Comparison of ENCODE assay signal across 20 mouse cellular contexts in the genomic region with DNA sequence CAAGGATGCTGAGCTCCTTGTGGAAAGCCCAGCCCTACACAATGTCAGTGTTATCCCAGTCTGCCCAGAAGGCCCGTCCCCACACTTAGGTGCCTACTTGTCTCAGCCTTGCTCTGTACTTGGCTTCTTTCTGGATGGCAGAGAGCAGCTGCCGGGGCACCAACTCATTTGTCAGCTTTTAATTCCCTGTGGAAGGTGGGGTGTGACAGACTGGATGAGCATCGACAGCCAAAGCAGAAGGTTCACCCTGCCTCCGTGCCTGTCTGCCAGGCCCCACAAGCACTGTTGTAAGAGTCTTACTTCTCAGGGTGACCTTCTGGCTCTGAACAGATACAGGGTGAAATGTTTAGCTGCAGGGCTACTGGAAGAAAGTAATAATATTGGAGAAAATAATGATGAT.
DNase-seq lines count a peak whose midpoint lies in the region; ATAC-seq and TF ChIP-seq lines count a peak whose summit lies in the region.
"Had no signal": no experiment of that assay in that cellular context is flagged by ENCODE, and none has a peak within 500 bp of the region (broad histone marks: within the 10 kb centered on the region; RNA-seq: fewer than 3 reads in every experiment).

No protein-coding gene starts in this region.

- 56% methylated on average over 4 of the region's 4 CpGs for WGBS in hindbrain, postnatal 0 days
- 88% methylated on average over 4 of the region's 4 CpGs for WGBS in hindbrain, embryonic 10.5 days
- WGBS in midbrain, embryonic 11.5 days = 86% methylated on average over 4 of the region's 4 CpGs
- 70% methylated on average over 4 of the region's 4 CpGs for WGBS in midbrain, embryonic 14.5 days

- H3K27me3 ChIP-seq in hindbrain, postnatal 0 days (ENCODE audit: insufficient read depth, low read length) = no peaks in the 10 kb centered on the region
- H3K27me3 ChIP-seq in hindbrain, embryonic 10.5 days (ENCODE audit: insufficient read depth, poor library complexity, severe bottlenecking) = no peaks in the 10 kb centered on the region
- no peaks in the 10 kb centered on the region for H3K27me3 ChIP-seq in midbrain, embryonic 11.5 days (ENCODE audit: control insufficient read depth, insufficient read depth, low read length)
- H3K27me3 ChIP-seq in midbrain, embryonic 14.5 days (ENCODE audit: control insufficient read depth, insufficient read depth, low read length) = no peaks in the 10 kb centered on the region
- H3K27me3 ChIP-seq: embryonic facial prominence, embryonic 13.5 days; embryonic facial prominence, embryonic 15.5 days; forebrain, embryonic 13.5 days; forebrain, embryonic 15.5 days had no signal

- no peak overlapping the region for H3K4me3 ChIP-seq in hindbrain, postnatal 0 days (ENCODE audit: low read length)
- no peak overlapping the region for H3K4me3 ChIP-seq in hindbrain, embryonic 10.5 days
- H3K4me3 ChIP-seq in midbrain, embryonic 11.5 days (ENCODE audit: low read depth, low read length) = no peak overlapping the region
- H3K4me3 ChIP-seq in midbrain, embryonic 14.5 days (replicated peaks; ENCODE audit: low read depth, low read length) = no peak overlapping the region
- no peak overlapping the region for H3K4me3 ChIP-seq in embryonic fibroblast, embryonic 13.5 days (ENCODE audit: insufficient read depth, low read length)
- H3K4me3 ChIP-seq: embryonic facial prominence, embryonic 13.5 days; embryonic facial prominence, embryonic 15.5 days; forebrain, embryonic 13.5 days; forebrain, embryonic 15.5 days had no signal

- no peak overlapping the region for H3K9ac ChIP-seq in hindbrain, postnatal 0 days (replicated peaks; ENCODE audit: low read length)
- H3K9ac ChIP-seq in midbrain, embryonic 11.5 days (ENCODE audit: low read length) = no peak overlapping the region
- H3K9ac ChIP-seq in midbrain, embryonic 14.5 days (replicated peaks; ENCODE audit: low read length) = no peak overlapping the region
- H3K9ac ChIP-seq: embryonic facial prominence, embryonic 13.5 days; embryonic facial prominence, embryonic 15.5 days; forebrain, embryonic 13.5 days; forebrain, embryonic 15.5 days; forebrain, postnatal 0 days had no signal

- no peak for TF ChIP-seq POLR2A in embryonic fibroblast, embryonic 13.5 days (IDR thresholded peaks at IDR 0.05; ENCODE audit: low read depth, low read length)

- peaks cover 17% of the 10 kb centered on the region for H3K4me1 ChIP-seq in hindbrain, postnatal 0 days (ENCODE audit: insufficient read depth, low read length)
- 0 out of 2 replicates have a peak, but pooled peaks cover 9% of the 10 kb centered on the region for H3K4me1 ChIP-seq in hindbrain, embryonic 10.5 days (replicated peaks)
- H3K4me1 ChIP-seq in midbrain, embryonic 11.5 days (ENCODE audit: control insufficient read depth, insufficient read depth, low read length) = no peaks in the 10 kb centered on the region
- H3K4me1 ChIP-seq in midbrain, embryonic 14.5 days (ENCODE audit: control insufficient read depth, insufficient read depth, low read length) = 0 out of 2 replicates have a peak, but pooled peaks cover 3% of the 10 kb centered on the region
- peaks cover 4% of the 10 kb centered on the region; the same call in 1 of the 2 replicates for H3K4me1 ChIP-seq in embryonic fibroblast, embryonic 13.5 days (ENCODE audit: control insufficient read depth, insufficient read depth, low read length)
- H3K4me1 ChIP-seq: embryonic facial prominence, embryonic 13.5 days; embryonic facial prominence, embryonic 15.5 days; forebrain, embryonic 13.5 days had no signal

- peak; percentile 28; the same call in 1 of the 2 replicates for ATAC-seq in hindbrain, postnatal 0 days
- no peak for ATAC-seq in midbrain, embryonic 11.5 days (ENCODE audit: low FRiP score)
- no peak for ATAC-seq in midbrain, embryonic 14.5 days (ENCODE audit: low FRiP score, low TSS enrichment)
- ATAC-seq: forebrain, embryonic 13.5 days; forebrain, embryonic 15.5 days; forebrain, postnatal 0 days had no signal

- no peak for TF ChIP-seq CTCF in hindbrain, postnatal 0 days (IDR thresholded peaks at IDR 0.05; ENCODE audit: low read depth)
- TF ChIP-seq CTCF in embryonic fibroblast, embryonic 13.5 days (IDR thresholded peaks at IDR 0.05; ENCODE audit: borderline replicate concordance, insufficient read depth, low read length) = no peak

- H3K27ac ChIP-seq in hindbrain, postnatal 0 days = no peak overlapping the region
- no peak overlapping the region for H3K27ac ChIP-seq in hindbrain, embryonic 10.5 days
- H3K27ac ChIP-seq in midbrain, embryonic 11.5 days (ENCODE audit: low read depth, low read length) = no peak overlapping the region
- no peak overlapping the region for H3K27ac ChIP-seq in midbrain, embryonic 14.5 days (replicated peaks; ENCODE audit: low read depth, low read length)
- H3K27ac ChIP-seq in embryonic fibroblast, embryonic 13.5 days (ENCODE audit: insufficient read depth, low read length) = peak overlapping the region; percentile 80
- H3K27ac ChIP-seq: embryonic facial prominence, embryonic 13.5 days; embryonic facial prominence, embryonic 15.5 days; forebrain, embryonic 13.5 days; forebrain, embryonic 15.5 days had no signal

- no peaks in the 10 kb centered on the region for H3K36me3 ChIP-seq in hindbrain, postnatal 0 days (ENCODE audit: insufficient read depth, low read length)
- H3K36me3 ChIP-seq in hindbrain, embryonic 10.5 days = no peaks in the 10 kb centered on the region
- no peaks in the 10 kb centered on the region for H3K36me3 ChIP-seq in midbrain, embryonic 11.5 days (ENCODE audit: control insufficient read depth, insufficient read depth, low read length)
- H3K36me3 ChIP-seq in midbrain, embryonic 14.5 days (ENCODE audit: control insufficient read depth, insufficient read depth, low read length) = no peaks in the 10 kb centered on the region
- H3K36me3 ChIP-seq: embryonic facial prominence, embryonic 13.5 days; embryonic facial prominence, embryonic 15.5 days; forebrain, embryonic 15.5 days had no signal

- H3K9me3 ChIP-seq in hindbrain, postnatal 0 days (ENCODE audit: low read length) = no peaks in the 10 kb centered on the region
- H3K9me3 ChIP-seq in hindbrain, embryonic 10.5 days = no peaks in the 10 kb centered on the region
- H3K9me3 ChIP-seq in midbrain, embryonic 11.5 days (ENCODE audit: control insufficient read depth, low read length) = no peaks in the 10 kb centered on the region
- no peaks in the 10 kb centered on the region for H3K9me3 ChIP-seq in midbrain, embryonic 14.5 days (ENCODE audit: control insufficient read depth, low read length)
- H3K9me3 ChIP-seq: embryonic facial prominence, embryonic 15.5 days; forebrain, embryonic 13.5 days; forebrain, embryonic 15.5 days had no signal

- no peak overlapping the region for H3K4me2 ChIP-seq in hindbrain, postnatal 0 days (ENCODE audit: low read depth, low read length)
- no peak overlapping the region for H3K4me2 ChIP-seq in midbrain, embryonic 11.5 days
- H3K4me2 ChIP-seq in midbrain, embryonic 14.5 days (ENCODE audit: low read length) = no peak overlapping the region
- H3K4me2 ChIP-seq: embryonic facial prominence, embryonic 13.5 days; embryonic facial prominence, embryonic 15.5 days; forebrain, embryonic 13.5 days; forebrain, embryonic 15.5 days had no signal

- DNase-seq in hindbrain, postnatal 0 days (ENCODE audit: low spot score) = peak; percentile 47
- DNase-seq in hindbrain, embryonic 10.5 days (ENCODE audit: low spot score) = no peak
- peak; percentile 61 for DNase-seq in midbrain, embryonic 11.5 days (ENCODE audit: low spot score, missing footprints)
- no peak for DNase-seq in midbrain, embryonic 14.5 days
- DNase-seq in thymus, adult 18-20 months = no peak
- DNase-seq: adrenal gland, adult 2 months; adrenal gland, postnatal 10 days; adrenal gland, postnatal 25 days; cerebellum, adult 11 months; cerebellum, adult 18-20 months; cerebellum, adult 8-10 months; cerebellum, adult 9-11 months; cerebellum, postnatal 25 days; embryo, embryonic 11 days; forebrain, postnatal 0 days had no signal

Comparison
In these comparisons a context has a peak if more than half of its experiments do, and no peak if none do; other contexts are left out.
1. DNase-seq: peak in hindbrain, postnatal 0 days (single experiment) and midbrain, embryonic 11.5 days (single experiment); none in hindbrain, embryonic 10.5 days (single experiment), midbrain, embryonic 14.5 days (single experiment) and thymus, adult 18-20 months (0 of 2).